Mouse (Mus musculus) liver, embryonic 14.5 days (tissue): ENCODE data around the gene Nup107. TPM values are rescaled to one million over a fixed set of nuclear protein-coding genes. Genes with fewer than 3 reads are reported as not detected.
A peak's percentile ranks its signal among the peaks of the same experiment; 100 is the strongest.

Experiments used
- ATAC-seq: fragments of 200-750 bp; cut with Nextera tagmentation; 2 replicates; pipeline ENCODE4 v1.8.0; 2017; ENCODE audit warnings: moderate number of reproducible peaks, mild to moderate bottlenecking, moderate library complexity; ENCODE audit not compliant: insufficient read depth
- DNase-seq, 3 experiments: peaks; one replicate each; pipeline ENCODE4 v3.0.0-alpha.2; 2012 to 2013; ENCODE audit warnings: low read depth in 3 of 3, low spot score in 3 of 3
- H3K27ac ChIP-seq: fragments of 300-500 bp; sonication (generic); 2 replicates; pipeline ENCODE4 v1.5.1; 2014; ENCODE audit warnings: moderate library complexity, mild to moderate bottlenecking, control low read depth, inconsistent platforms
- H3K27me3 ChIP-seq: fragments of 300-500 bp; sonication (generic); 2 replicates; pipeline ENCODE4 v1.6.1; 2014; ENCODE audit warnings: mild to moderate bottlenecking, low read length, moderate library complexity; ENCODE audit not compliant: control insufficient read depth, insufficient read depth
- H3K36me3 ChIP-seq: fragments of 300-500 bp; sonication (generic); replicated peaks from 2 replicates; pipeline ENCODE4 v1.6.1; 2014; ENCODE audit warnings: low read depth; ENCODE audit not compliant: control insufficient read depth, insufficient read depth
- H3K4me1 ChIP-seq, 2 experiments: fragments of 200-500 bp in 1 of 2; fragments of 300-500 bp in 1 of 2; sonication (generic) in 1 of 2; replicated peaks; 2 replicates each; pipeline ENCODE4 v1.6.1; 2012 to 2014; ENCODE audit warnings: antibody characterized with exemption in 1 of 2, inconsistent platforms in 1 of 2, low read length in 1 of 2; ENCODE audit not compliant: control insufficient read depth in 2 of 2, insufficient read depth in 2 of 2
- H3K4me2 ChIP-seq: fragments of 300-500 bp; sonication (generic); 2 replicates; pipeline ENCODE4 v1.6.1; 2014; ENCODE audit warnings: low read depth, mild to moderate bottlenecking, control low read depth, moderate library complexity
- H3K4me3 ChIP-seq, 2 experiments: fragments of 200-500 bp in 1 of 2; fragments of 300-500 bp in 1 of 2; sonication (generic) in 1 of 2; 2 replicates each; pipeline ENCODE4 v1.5.1; 2012 to 2014; ENCODE audit warnings: low read depth in 2 of 2, low read length in 2 of 2, mild to moderate bottlenecking in 2 of 2, control low read depth in 1 of 2, inconsistent platforms in 1 of 2, moderate library complexity in 1 of 2; ENCODE audit not compliant: insufficient read depth in 1 of 2
- H3K9ac ChIP-seq: fragments of 300-500 bp; sonication (generic); replicated peaks from 2 replicates; pipeline ENCODE4 v1.6.1; 2014; ENCODE audit warnings: mild to moderate bottlenecking, control low read depth, moderate library complexity
- H3K9me3 ChIP-seq: fragments of 300-500 bp; sonication (generic); 2 replicates; pipeline ENCODE4 v1.6.1; 2016; ENCODE audit warnings: low read length, mixed read lengths; ENCODE audit not compliant: control insufficient read depth
- CTCF ChIP-seq: IDR thresholded peaks from 2 replicates; pipeline ENCODE4 v1.5.1; 2016; ENCODE audit warnings: antibody characterized with exemption, low read depth, control low read depth
- EP300 ChIP-seq: IDR thresholded peaks from 2 replicates; pipeline ENCODE4 v1.6.1; 2016; ENCODE audit warnings: antibody characterized with exemption, low read depth
- WGBS: fragments of 180-500 bp; shearing (Covaris S2); extraction: QIAGEN DNeasy Blood & Tissue Kit; methylation state at CpG from one replicate; pipeline ENCODE4 v1.1.7; 2014; ENCODE audit not compliant: insufficient replicate concordance; 5-methylcytosine and 5-hydroxymethylcytosine counted together
- polyA plus RNA-seq, 2 experiments: library from polyadenylated mRNA; depleted of rRNA in 1 of 2; stranded (reverse) in 1 of 2; unstranded in 1 of 2; fragments of >200 nt; fragmentation: Nextera tagmentation in 1 of 2; extraction: Ambion mirVana in 1 of 2; gene quantifications; 2 replicates each; pipeline versions ENCODE4 v1.2.1 to v1.2.3; 2012 to 2014

The Nup107 gene
- polyA plus RNA-seq, 2 experiments = 28.8 to 45.0 TPM

- Histone ChIP-seq H3K4me3 (no peak overlapping the region), H3K4me1 (peaks cover 7 to 37% of the 10 kb centered on the region in 2 experiments), H3K27me3 (no peaks in the 10 kb centered on the region), H3K4me2 (no peak overlapping the region), H3K27ac (no peak overlapping the region), H3K9me3 (no peaks in the 10 kb centered on the region), H3K36me3 (no peaks in the 10 kb centered on the region), H3K9ac (no peak overlapping the region)
- ATAC-seq (no peak), DNase-seq (no peak)
- WGBS = 60% methylated on average over 4 of the region's 4 CpGs
- TF ChIP-seq CTCF = no peak
- TF ChIP-seq EP300 = no peak
Observed at GRCm38 (mm10) chr10:117828536-117828935, 36.0 kb upstream of the Nup107 start.

GRCm38 (mm10) chr10:117824647-117825046 lies 32.1 kb upstream of the Nup107 start:
- no peak for DNase-seq
- H3K36me3 ChIP-seq = peaks cover 17% of the 10 kb centered on the region; the same call in 1 of the 2 replicates
- no peak overlapping the region for H3K4me3 ChIP-seq
- H3K9me3 ChIP-seq = no peaks in the 10 kb centered on the region
- WGBS = 72% methylated on average over 4 of the region's 4 CpGs
- H3K27me3 ChIP-seq = no peaks in the 10 kb centered on the region
- TF ChIP-seq EP300 (no peak), CTCF (no peak)
- H3K4me2 ChIP-seq = no peak overlapping the region
- no peak for ATAC-seq
- no peak overlapping the region for H3K27ac ChIP-seq
- peaks cover 5 to 16% of the 10 kb centered on the region in 2 experiments for H3K4me1 ChIP-seq
- no peak overlapping the region for H3K9ac ChIP-seq

- WGBS = 60% methylated on average over 4 of the region's 4 CpGs
- H3K9ac ChIP-seq = no peak overlapping the region
- no peak overlapping the region for H3K27ac ChIP-seq
- no peaks in the 10 kb centered on the region for H3K9me3 ChIP-seq
- H3K27me3 ChIP-seq = no peaks in the 10 kb centered on the region
- TF ChIP-seq CTCF = no peak
- TF ChIP-seq EP300 = no peak
- H3K4me2 ChIP-seq = no peak overlapping the region
- H3K4me1 ChIP-seq = peaks cover 3 to 12% of the 10 kb centered on the region in 2 experiments
- peaks cover 19% of the 10 kb centered on the region; the same call in 1 of the 2 replicates for H3K36me3 ChIP-seq
- DNase-seq (no peak), ATAC-seq (no peak)
- H3K4me3 ChIP-seq = no peak overlapping the region
Observed at GRCm38 (mm10) chr10:117824139-117824538, 31.6 kb upstream of the Nup107 start.

GRCm38 (mm10) chr10:117823321-117823720 lies 30.8 kb upstream of the Nup107 start:
- ATAC-seq = no peak
- H3K4me1 ChIP-seq = peaks cover 0 to 7% of the 10 kb centered on the region in 2 experiments; a peak in 2 of 4 replicates
- peaks cover 23% of the 10 kb centered on the region for H3K36me3 ChIP-seq
- no peak overlapping the region for H3K4me2 ChIP-seq
- no peak for DNase-seq
- no peaks in the 10 kb centered on the region for H3K27me3 ChIP-seq
- H3K9me3 ChIP-seq = no peaks in the 10 kb centered on the region
- H3K4me3 ChIP-seq = no peak overlapping the region
- 73% methylated on average over 6 of the region's 6 CpGs for WGBS
- no peak overlapping the region for H3K9ac ChIP-seq
- H3K27ac ChIP-seq = no peak overlapping the region
- TF ChIP-seq CTCF (no peak), EP300 (no peak)

GRCm38 (mm10) chr10:117818600-117818999 lies 26.1 kb upstream of the Nup107 start:
- peaks cover 54% of the 10 kb centered on the region for H3K36me3 ChIP-seq
- no peak overlapping the region for H3K4me3 ChIP-seq
- WGBS = 77% methylated on average over 6 of the region's 6 CpGs
- H3K9ac ChIP-seq = no peak overlapping the region
- no peak overlapping the region for H3K4me2 ChIP-seq
- H3K27ac ChIP-seq = no peak overlapping the region
- TF ChIP-seq EP300 (no peak), CTCF (no peak)
- H3K27me3 ChIP-seq = no peaks in the 10 kb centered on the region
- ATAC-seq = no peak
- no peaks in the 10 kb centered on the region for H3K4me1 ChIP-seq
- peak in 1 of 3 experiments; percentile 19 for DNase-seq
- no peaks in the 10 kb centered on the region for H3K9me3 ChIP-seq
